Comparison of ENCODE assay signal across 8 mouse cellular contexts in the genomic region with DNA sequence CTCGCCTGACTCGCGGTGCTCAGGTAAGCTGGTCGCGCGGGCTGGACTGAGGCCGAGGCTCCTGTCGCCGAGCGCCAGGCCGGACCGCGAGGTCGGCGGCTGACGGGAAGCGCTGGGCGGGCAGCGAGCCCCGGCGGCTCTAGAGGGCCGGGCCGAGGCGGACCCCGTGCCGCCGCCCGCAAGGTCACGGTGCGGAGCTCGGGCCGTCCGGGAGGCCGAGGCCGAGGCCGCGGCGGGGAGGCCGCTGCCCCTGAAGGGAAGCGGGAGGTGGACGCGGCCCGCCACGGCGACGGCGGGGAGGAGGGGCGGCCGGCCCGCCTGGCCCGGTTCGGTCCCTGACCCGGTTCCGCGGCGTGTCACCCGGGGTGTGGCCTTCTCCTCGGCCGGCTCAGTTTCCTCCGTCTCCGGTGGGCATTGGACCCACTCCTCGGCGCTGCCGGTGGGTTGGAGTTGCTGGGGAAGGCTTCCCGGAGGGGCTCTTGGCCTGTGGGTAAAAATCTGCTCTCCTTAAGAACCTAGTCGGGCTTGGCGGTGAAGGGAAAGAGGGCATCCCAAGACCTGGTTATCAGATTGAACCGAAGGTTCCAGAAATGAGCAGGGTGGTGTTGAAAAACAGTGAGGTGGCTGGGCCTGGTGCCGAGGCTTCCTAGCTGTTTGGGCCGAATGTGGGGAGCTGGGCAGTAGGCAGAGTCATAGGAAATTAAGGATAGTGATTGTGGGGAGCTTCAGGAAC. TPM values are rescaled to one million over a fixed set of nuclear protein-coding genes. Genes with fewer than 3 reads are reported as not detected.
DNase-seq lines count a peak whose midpoint lies in the region; ATAC-seq and TF ChIP-seq lines count a peak whose summit lies in the region.

No protein-coding gene starts in this region.

- DNase-seq in thymus, adult 18-20 months = peak; percentile 22 to 33
- no peak for DNase-seq in thymus, postnatal 0 days (ENCODE audit: low spot score)
- peak; percentile 33 for DNase-seq in c-Kit-positive CD71-positive TER-119-positive erythroid progenitor cells, embryonic 14.5 days (ENCODE audit: low spot score)
- no peak for DNase-seq in gastrocnemius, adult 2 months
- DNase-seq in spleen, adult 2 months (ENCODE audit: low read depth in 1 of 2, low spot score in 2 of 2) = peak in 1 of 2 experiments; percentile 23
- DNase-seq in frontal cortex, postnatal 25 days (ENCODE audit: low spot score in 2 of 2) = no peak

- peak overlapping the region; percentile 97 for H3K27ac ChIP-seq in gastrocnemius, adult 2 months
- peak overlapping the region; percentile 87 for H3K27ac ChIP-seq in intestine, embryonic 15.5 days
- H3K27ac ChIP-seq in lung, embryonic 16.5 days (ENCODE audit: low read length) = peak overlapping the region; percentile 78
- H3K27ac ChIP-seq in spleen, adult 2 months (ENCODE audit: insufficient read depth, low read length) = peak overlapping the region; percentile 74

- no peaks in the 10 kb centered on the region for H3K27me3 ChIP-seq in intestine, embryonic 15.5 days (replicated peaks)
- H3K27me3 ChIP-seq in lung, embryonic 16.5 days (ENCODE audit: control insufficient read depth, insufficient read depth, low read depth, low read length) = no peaks in the 10 kb centered on the region
- no peaks in the 10 kb centered on the region for H3K27me3 ChIP-seq in spleen, adult 2 months (ENCODE audit: control insufficient read depth, insufficient read depth, low read length)

- peak overlapping the region; percentile 92 for H3K9ac ChIP-seq in intestine, embryonic 15.5 days
- H3K9ac ChIP-seq in lung, embryonic 16.5 days (ENCODE audit: low read length) = peak overlapping the region; percentile 95

- intact Hi-C loops in gastrocnemius, adult 2 months (cut with DNase I) = loop anchor here (10.0 kb wide), 1 partner anchor 134 kb away; no protein-coding TSS in a partner anchor

- H3K4me1 ChIP-seq in intestine, embryonic 15.5 days (replicated peaks) = peaks cover 22% of the 10 kb centered on the region
- peaks cover 18% of the 10 kb centered on the region for H3K4me1 ChIP-seq in lung, embryonic 16.5 days (replicated peaks; ENCODE audit: control insufficient read depth, insufficient read depth, low read length)
- H3K4me1 ChIP-seq in spleen, adult 2 months (ENCODE audit: control insufficient read depth, insufficient read depth, insufficient read length) = peaks cover 12% of the 10 kb centered on the region; the same call in 1 of the 2 replicates

- H3K36me3 ChIP-seq in intestine, embryonic 15.5 days = 0 out of 2 replicates have a peak, but pooled peaks cover 2% of the 10 kb centered on the region
- peaks cover 4% of the 10 kb centered on the region; the same call in 1 of the 2 replicates for H3K36me3 ChIP-seq in lung, embryonic 16.5 days (ENCODE audit: control insufficient read depth, insufficient read depth, low read length)
- H3K36me3 ChIP-seq in spleen, adult 2 months (ENCODE audit: control insufficient read depth, insufficient read depth, low read length) = no peaks in the 10 kb centered on the region

- under 1% methylated on average over 63 of the region's 70 CpGs for WGBS in intestine, embryonic 15.5 days
- under 1% methylated on average over 51 of the region's 70 CpGs for WGBS in lung, embryonic 16.5 days
- WGBS in spleen, adult 2 months = 1% methylated on average over 59 of the region's 70 CpGs

- ATAC-seq in intestine, embryonic 15.5 days = peak; percentile 57
- peak; percentile 55 for ATAC-seq in lung, embryonic 16.5 days (ENCODE audit: low read depth)

- peak overlapping the region; percentile 84 for H3K4me3 ChIP-seq in gastrocnemius, adult 2 months
- peak overlapping the region; percentile 98 for H3K4me3 ChIP-seq in intestine, embryonic 15.5 days (replicated peaks)
- H3K4me3 ChIP-seq in lung, embryonic 16.5 days (ENCODE audit: low read length) = peak overlapping the region; percentile 98
- H3K4me3 ChIP-seq in spleen, adult 2 months (ENCODE audit: extremely low read depth, insufficient read depth, insufficient read length) = peak overlapping the region; percentile 91

- TF ChIP-seq POLR2A in spleen, adult 2 months (IDR thresholded peaks at IDR 0.05; ENCODE audit: low read depth, low read length) = no peak

- H3K9me3 ChIP-seq in intestine, embryonic 15.5 days = no peaks in the 10 kb centered on the region
- no peaks in the 10 kb centered on the region for H3K9me3 ChIP-seq in lung, embryonic 16.5 days (ENCODE audit: control insufficient read depth, low read length)

- peak overlapping the region; percentile 73 for H3K4me2 ChIP-seq in intestine, embryonic 15.5 days (replicated peaks)
- peak overlapping the region; percentile 82 for H3K4me2 ChIP-seq in lung, embryonic 16.5 days (ENCODE audit: low read depth, low read length)

- no peak for TF ChIP-seq CTCF in gastrocnemius, adult 2 months (IDR thresholded peaks at IDR 0.05)
- no peak for TF ChIP-seq CTCF in spleen, adult 2 months (IDR thresholded peaks at IDR 0.05; ENCODE audit: extremely low read depth, insufficient read depth, insufficient read length, insufficient replicate concordance)

RNA-seq across cellular contexts. Expression of a gene that starts 0.5 kb away (rescaled TPM):
- polyA plus RNA-seq in thymus, postnatal 0 days (2015; fragmentation: Nextera tagmentation; extraction: Ambion mirVana) = 87.2 and 88.5 TPM in 2 replicates
- 10 to 100 TPM; 52.1 to 61.6 TPM for total RNA-seq in gastrocnemius, adult 2 months (2021)
- 65.1 and 66.7 TPM in 2 replicates for polyA plus RNA-seq in intestine, embryonic 15.5 days (2015; fragmentation: Nextera tagmentation; extraction: Ambion mirVana)
- 60.8 and 65.7 TPM in 2 replicates for polyA plus RNA-seq in lung, embryonic 16.5 days (2015; fragmentation: Nextera tagmentation; extraction: Ambion mirVana)
- 28.6 and 31.8 TPM in 2 replicates for polyA plus RNA-seq in spleen, adult 2 months (2012; rRNA removed)

RNA-seq across cellular contexts. Expression of a gene that starts 47.6 kb away (rescaled TPM):
- polyA plus RNA-seq in thymus, postnatal 0 days (2015; fragmentation: Nextera tagmentation; extraction: Ambion mirVana) = 15.6 and 16.2 TPM in 2 replicates
- total RNA-seq in gastrocnemius, adult 2 months (2021) = 10 to 100 TPM in 1 of 2 experiments, 1 to 10 TPM in 1; 8.1 to 11.5 TPM
- 18.6 and 21.7 TPM in 2 replicates for polyA plus RNA-seq in intestine, embryonic 15.5 days (2015; fragmentation: Nextera tagmentation; extraction: Ambion mirVana)
- polyA plus RNA-seq in lung, embryonic 16.5 days (2015; fragmentation: Nextera tagmentation; extraction: Ambion mirVana) = 16.7 and 19.0 TPM in 2 replicates
- polyA plus RNA-seq in spleen, adult 2 months (2012; rRNA removed) = 20.9 and 25.3 TPM in 2 replicates

Comparison
In these comparisons a context has a peak if more than half of its experiments do, and no peak if none do; other contexts are left out.
1. DNase-seq: peak in thymus, adult 18-20 months (2 of 2) and c-Kit-positive CD71-positive TER-119-positive erythroid progenitor cells, embryonic 14.5 days (single experiment); none in thymus, postnatal 0 days (single experiment), gastrocnemius, adult 2 months (single experiment) and frontal cortex, postnatal 25 days (0 of 2).
2. Peak in every context shown above with its lines, with median percentiles within 50 percentile points of each other: H3K27ac ChIP-seq and H3K4me3 ChIP-seq.